Mouse (Mus musculus): ENCODE results near the gene Tma7.

The Tma7 gene

DNA sequence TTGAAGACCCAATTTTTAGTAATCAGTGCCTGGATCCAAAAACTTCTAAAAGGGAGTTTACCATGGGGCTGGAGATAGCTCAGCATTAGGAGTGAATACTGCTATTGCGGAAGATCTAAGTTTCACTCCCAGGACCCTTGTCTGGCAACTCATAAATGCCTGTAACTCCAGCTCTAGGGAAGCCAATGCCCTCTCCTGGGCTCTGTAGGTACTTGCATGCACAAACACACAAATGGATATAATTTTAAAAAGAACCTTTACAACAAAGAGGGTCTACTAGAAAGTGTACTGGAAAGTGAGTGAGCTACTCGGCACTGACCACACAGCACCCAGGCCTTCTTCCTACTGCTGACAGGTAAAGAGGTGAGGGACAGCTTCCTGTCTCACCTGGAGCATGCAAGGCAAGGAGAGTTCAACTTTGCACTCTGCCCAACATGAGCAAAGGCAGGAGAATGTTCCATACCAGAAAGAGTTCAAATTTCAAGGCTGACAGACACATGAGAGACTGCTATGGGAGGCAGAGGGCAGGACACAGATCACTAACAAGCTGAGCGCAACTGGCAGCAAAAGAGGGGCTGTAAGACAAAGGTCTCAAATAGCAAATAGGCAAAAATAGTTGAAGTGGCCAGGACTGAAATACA lies 14.2 kb downstream of the Tma7 start:
- WGBS = 94% methylated on average over 3 of the region's 3 CpGs

- WGBS = 78% methylated on average over 5 of the region's 5 CpGs
Measured at GRCm38 (mm10) chr9:109060898-109061295, 21.5 kb downstream of the Tma7 start.

- WGBS = 90% methylated on average over 16 of the region's 16 CpGs
Measured at GRCm38 (mm10) chr9:109060184-109060897, 22.0 kb downstream of the Tma7 start.

- WGBS = 3% methylated on average over 15 of the region's 15 CpGs
Measured at GRCm38 (mm10) chr9:109059136-109059903, 23.1 kb downstream of the Tma7 start, which contains the start of gene Trex1. Gene Trex1, minus strand, starts transcription at chr9:109059734.

DNA sequence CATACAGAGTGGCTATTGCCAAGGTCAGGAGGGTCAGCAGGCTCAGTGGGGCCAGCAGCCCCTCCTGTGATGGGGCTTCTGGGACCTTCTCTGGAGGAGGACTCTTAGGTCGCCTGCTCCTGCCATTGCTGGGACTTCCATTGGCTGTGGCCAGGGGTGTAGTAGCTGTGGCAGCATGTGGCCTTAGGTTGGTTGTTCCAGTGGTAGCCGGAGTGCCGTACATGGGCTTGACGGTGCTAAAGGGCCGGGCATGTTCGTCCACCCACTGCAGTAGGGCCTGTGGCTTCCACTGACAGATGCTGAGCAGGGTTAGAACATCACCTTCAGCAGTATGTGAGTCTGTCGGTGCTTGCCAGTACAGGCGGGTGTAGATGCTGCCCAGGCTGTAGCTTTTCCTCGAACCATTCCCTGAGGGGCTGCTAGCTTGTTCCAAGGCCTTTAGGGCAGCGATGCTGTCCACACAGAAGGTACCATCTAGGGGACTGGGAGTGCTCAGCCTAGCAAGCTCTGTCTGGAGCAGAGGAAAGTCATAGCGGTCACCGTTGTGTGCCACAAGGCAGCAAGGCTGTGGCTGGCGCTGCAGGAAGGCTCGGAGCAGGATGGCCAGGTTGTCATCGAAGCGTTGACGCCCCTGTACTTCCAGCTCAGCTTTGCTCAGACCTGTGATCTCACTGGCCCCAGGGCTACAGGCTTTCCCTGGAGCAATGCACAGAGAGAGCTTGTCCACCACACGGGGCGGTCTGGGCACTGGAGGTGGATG lies 24.2 kb downstream of the Tma7 start:
- 84% methylated on average over 19 of the region's 19 CpGs for WGBS

DNA sequence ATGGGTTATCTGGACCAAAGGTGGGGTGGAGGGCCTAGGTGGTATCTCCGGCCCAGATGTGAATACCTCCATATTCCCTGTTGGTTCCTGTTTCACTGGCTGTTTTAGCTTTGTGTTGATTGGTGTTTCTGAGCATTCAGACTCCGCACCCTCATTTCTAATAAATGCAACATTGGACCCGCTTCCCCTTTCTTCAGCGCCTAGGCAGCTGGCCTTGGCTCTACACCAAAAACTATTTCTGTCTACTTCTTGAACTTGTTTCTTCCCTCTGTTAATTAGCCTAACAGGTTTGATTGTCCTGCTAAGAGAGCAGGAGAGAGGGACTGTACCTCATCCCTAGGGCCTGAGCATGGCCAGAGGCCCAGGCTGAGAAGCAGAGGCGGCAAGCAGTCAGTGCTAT lies 24.8 kb downstream of the Tma7 start:
- WGBS = 58% methylated on average over 5 of the region's 5 CpGs

DNA sequence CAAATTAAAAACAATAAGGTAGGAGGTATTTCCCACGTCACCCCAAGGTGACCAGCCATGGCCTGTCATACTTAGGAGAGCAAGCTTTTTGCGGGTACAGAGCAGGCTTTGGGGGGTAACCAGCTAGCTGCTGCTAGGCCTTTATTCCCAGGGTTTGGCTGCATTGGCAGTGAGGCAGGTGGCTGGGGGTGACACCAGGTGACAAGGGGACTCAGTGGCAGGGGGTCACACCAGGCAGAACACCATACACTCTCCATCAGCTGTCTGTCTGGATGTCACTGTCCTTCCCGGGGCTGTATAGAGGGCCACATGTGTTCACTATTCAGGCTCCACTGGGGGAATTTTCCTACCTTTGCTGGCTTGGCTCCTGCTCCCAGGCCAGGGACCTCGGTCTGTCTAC lies 25.5 kb downstream of the Tma7 start:
- WGBS = 79% methylated on average over 4 of the region's 4 CpGs

- 89% methylated on average over 17 of the region's 17 CpGs for WGBS
Measured at GRCm38 (mm10) chr9:109056081-109056690, 26.2 kb downstream of the Tma7 start.

DNA sequence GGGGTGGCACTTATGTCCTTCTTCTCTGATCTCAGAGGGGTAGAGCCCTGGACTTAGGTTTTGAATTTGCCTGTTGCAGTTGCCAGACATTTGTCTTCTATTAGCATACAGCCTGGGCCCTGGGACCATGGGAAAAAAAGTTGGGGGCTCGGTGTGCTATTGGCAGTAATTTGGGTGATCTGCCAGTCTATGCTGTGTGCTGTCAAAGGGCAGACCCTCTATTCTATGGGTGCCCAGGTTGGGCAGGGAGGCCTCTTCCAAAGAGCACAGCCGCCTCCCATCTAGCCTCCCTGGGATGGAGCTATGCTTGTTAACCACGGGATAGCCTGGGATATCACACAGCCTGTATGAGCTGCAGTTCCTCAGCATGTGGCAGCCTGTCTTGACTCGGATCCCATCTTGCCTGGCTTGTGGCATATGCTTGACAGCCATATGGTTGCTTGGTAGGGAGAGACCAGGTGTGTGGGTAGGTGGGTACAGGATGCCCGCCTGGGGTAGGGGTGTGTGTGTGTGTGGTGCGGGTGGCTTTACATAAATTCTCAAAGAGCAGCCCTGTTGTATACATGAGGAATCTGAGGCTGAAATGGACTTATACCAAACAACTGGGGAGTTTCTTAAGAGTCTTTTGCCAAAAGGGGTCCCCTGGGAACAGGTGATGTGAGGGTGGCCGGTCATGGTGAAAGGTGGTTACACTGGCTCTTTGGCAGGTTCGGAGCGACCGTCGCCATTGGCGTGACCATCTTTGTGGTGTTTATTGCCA lies 26.9 kb downstream of the Tma7 start:
- 77% methylated on average over 12 of the region's 12 CpGs for WGBS

GRCm38 (mm10) chr9:109054712-109055111 lies 27.7 kb downstream of the Tma7 start:
- 6% methylated on average over 7 of the region's 7 CpGs for WGBS

- WGBS = 77% methylated on average over 6 of the region's 6 CpGs
Measured at GRCm38 (mm10) chr9:109053851-109054250, 28.5 kb downstream of the Tma7 start.

DNA sequence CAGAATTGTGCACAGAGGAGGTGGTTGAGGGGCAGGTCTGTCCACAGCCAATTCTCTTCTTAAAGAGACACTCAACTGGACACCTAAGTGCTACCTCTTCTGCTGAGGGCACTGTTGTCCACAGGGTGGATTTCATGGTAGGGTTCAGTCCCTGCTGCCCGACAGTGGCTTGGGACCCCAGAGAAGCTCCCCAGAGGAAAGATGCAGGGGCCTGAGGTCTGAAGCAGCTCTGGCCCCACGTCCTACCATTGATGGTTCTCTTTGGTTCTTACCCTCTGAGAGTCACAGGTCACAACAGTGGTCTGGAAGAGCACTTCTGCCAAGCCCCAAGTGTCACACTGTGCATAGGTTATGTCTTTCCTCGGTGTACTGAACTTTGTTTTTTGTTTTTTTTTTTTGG lies 29.0 kb downstream of the Tma7 start:
- 90% methylated on average over 3 of the region's 3 CpGs for WGBS

DNA sequence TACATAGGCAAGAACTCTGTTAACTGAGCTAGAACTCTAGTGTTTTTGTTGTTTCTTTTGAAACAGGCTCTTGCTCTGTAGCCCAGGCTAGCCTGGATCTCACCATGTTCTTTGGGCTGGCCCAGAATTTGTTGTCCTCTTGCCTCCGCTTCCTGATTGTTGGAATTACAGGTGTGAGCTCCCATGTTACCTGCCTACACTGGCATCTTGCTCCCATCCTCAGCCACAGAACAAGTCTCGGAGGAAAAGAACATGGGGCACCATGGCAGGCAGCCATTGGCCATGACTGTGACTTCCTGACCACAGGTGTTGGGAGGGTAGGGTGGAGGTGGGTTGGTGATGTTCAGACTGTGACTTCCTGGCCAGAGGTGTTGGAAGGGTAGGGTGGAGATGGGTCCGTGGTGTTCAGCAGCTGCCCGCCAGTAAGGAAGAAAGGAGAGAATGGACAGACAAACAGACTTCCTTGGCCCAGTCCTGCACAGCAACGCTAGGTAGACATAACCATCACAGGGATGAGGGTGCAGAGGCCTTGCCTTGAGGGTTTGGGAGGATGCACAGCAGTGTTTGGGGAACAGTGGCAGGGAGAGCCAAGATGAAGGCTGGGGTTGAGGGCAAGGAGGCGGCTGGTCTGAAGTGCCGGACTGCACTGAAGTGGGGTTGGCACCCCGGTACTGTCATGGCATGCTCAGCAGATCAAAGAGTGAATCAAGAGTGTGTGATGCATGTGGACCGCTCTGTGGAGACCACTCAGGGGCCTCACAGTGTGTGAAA lies 29.7 kb downstream of the Tma7 start:
- 92% methylated on average over 9 of the region's 9 CpGs for WGBS

DNA sequence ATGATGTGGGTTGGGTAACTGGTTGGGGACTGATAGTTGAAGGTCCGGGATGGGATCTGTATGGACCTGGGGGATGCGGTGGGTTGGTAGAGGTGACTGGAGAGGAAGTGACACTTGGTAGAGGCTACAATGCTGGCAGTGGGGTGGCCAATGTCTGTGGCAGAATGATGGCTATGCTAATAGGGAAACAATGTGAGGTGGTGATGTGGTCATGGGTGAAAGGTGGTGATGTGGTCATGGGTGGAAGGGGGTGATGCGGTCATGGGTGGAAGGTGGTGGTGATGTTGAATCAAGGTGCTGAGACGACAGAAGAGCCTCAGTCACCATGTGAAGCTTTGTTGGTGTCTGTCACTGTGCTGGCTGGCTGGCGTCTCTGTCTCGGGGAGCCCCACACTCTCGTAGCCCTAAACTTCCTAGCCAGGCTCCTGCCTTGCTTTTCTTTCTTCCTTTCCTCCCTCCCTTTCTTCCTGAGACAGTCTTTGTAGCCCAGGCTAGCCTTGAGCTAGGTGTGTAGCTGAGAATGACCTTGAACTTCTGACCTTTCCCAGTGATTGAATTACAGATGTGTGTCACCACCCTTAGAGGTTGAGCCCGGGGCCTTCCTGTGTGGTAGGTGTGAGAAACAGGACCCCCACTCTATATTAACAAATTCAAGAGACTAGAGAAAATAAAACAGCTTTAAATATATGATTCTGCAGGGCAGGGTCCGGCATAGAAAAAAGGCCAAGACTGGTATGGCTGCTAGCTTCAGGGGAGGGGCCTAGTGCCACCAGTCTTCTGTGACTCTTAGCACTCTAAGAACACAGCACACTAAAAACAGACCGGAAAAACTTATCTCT lies 30.5 kb downstream of the Tma7 start:
- 94% methylated on average over 10 of the region's 10 CpGs for WGBS

DNA sequence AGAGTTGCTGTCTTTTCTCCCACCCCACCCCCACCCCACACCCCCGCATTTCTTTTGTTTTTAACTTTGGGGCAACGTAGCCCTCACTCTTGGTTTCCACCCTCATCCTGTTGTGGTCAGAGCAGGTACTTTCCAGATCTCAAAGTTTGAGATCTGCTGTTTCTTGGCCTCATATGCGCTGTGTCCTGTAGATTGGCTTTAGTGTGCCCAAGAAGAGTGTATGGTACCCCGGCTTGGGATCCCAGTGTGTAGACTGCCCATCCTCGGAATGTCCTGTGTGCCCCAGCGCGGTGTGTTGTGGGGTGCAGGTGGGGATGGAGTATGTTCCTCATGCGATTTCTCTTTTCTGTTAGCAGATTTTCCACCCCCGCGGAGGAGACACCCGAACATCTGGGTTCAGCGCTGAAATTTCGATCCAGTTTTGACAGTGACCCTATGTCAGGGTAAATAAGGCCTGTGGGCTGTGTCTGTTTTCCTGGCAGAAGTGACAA lies 31.3 kb downstream of the Tma7 start:
- WGBS = 91% methylated on average over 13 of the region's 13 CpGs

DNA sequence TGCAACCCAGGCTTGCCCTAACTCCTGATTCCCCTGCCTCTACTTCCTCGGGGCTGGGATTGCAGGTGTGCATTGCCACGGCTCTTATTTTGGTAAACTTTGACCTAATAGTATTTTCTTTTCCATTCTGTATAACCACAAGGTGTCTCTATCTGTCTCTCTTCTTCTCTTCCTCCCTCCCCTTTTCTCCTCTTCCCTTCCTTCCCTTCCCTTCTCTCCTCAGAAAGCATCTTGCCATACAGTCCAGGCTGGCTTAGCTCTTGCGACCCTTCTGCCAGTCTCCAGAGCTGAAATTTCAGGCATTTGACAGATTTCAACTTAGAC lies 31.8 kb downstream of the Tma7 start:
- 80% methylated on average over 3 of the region's 3 CpGs for WGBS

- 86% methylated on average over 9 of the region's 9 CpGs for WGBS
Measured at GRCm38 (mm10) chr9:109049996-109050673, 32.3 kb downstream of the Tma7 start.

GRCm38 (mm10) chr9:109049316-109049715 lies 33.1 kb downstream of the Tma7 start:
- 83% methylated on average over 7 of the region's 7 CpGs for WGBS

Data from cerebral cortex, adult 2 months (tissue).